Mouse (Mus musculus) heart, embryonic 10.5 days (tissue): ENCODE measurements around the gene Sfxn2. TPM values are rescaled to one million over a fixed set of nuclear protein-coding genes. Genes with fewer than 3 reads are reported as not detected.
A peak's percentile ranks its signal among the peaks of the same experiment; 100 is the strongest.

Source experiments
- DNase-seq: peaks from one replicate; pipeline ENCODE4 v3.0.0-alpha.2; 2017; ENCODE audit warnings: low spot score
- H3K27ac ChIP-seq: fragments of 300-500 bp; sonication (generic); 2 replicates; pipeline ENCODE4 v1.5.1; 2016; ENCODE audit warnings: mild to moderate bottlenecking
- H3K27me3 ChIP-seq: fragments of 300-500 bp; sonication (generic); 2 replicates; pipeline ENCODE4 v1.6.1; 2016; ENCODE audit warnings: mild to moderate bottlenecking; ENCODE audit not compliant: poor library complexity, insufficient read depth, severe bottlenecking
- H3K36me3 ChIP-seq: fragments of 300-500 bp; sonication (generic); 2 replicates; pipeline ENCODE4 v1.6.1; 2016; ENCODE audit warnings: mild to moderate bottlenecking, moderate library complexity
- H3K4me1 ChIP-seq: fragments of 300-500 bp; sonication (generic); 2 replicates; pipeline ENCODE4 v1.6.1; 2016; ENCODE audit warnings: mild to moderate bottlenecking
- H3K4me3 ChIP-seq: fragments of 300-500 bp; sonication (generic); 2 replicates; pipeline ENCODE4 v1.5.1; 2016; ENCODE audit warnings: mild to moderate bottlenecking, moderate library complexity
- H3K9me3 ChIP-seq: fragments of 300-500 bp; sonication (generic); 2 replicates; pipeline ENCODE4 v1.6.1; 2016; ENCODE audit warnings: mild to moderate bottlenecking, moderate library complexity
- WGBS: fragments of 180-500 bp; shearing (Covaris S2); methylation state at CpG from one replicate; pipeline ENCODE4 v1.1.7; 2016; 5-methylcytosine and 5-hydroxymethylcytosine counted together
- polyA plus RNA-seq: library from polyadenylated mRNA; unstranded; fragments of >200 nt; fragmentation: Nextera tagmentation; extraction: Ambion mirVana; gene quantifications from 2 replicates; pipeline ENCODE4 v1.2.1, GENCODE M21; 2016

The Sfxn2 gene
- 14.2 and 14.5 TPM in 2 replicates for polyA plus RNA-seq

DNA sequence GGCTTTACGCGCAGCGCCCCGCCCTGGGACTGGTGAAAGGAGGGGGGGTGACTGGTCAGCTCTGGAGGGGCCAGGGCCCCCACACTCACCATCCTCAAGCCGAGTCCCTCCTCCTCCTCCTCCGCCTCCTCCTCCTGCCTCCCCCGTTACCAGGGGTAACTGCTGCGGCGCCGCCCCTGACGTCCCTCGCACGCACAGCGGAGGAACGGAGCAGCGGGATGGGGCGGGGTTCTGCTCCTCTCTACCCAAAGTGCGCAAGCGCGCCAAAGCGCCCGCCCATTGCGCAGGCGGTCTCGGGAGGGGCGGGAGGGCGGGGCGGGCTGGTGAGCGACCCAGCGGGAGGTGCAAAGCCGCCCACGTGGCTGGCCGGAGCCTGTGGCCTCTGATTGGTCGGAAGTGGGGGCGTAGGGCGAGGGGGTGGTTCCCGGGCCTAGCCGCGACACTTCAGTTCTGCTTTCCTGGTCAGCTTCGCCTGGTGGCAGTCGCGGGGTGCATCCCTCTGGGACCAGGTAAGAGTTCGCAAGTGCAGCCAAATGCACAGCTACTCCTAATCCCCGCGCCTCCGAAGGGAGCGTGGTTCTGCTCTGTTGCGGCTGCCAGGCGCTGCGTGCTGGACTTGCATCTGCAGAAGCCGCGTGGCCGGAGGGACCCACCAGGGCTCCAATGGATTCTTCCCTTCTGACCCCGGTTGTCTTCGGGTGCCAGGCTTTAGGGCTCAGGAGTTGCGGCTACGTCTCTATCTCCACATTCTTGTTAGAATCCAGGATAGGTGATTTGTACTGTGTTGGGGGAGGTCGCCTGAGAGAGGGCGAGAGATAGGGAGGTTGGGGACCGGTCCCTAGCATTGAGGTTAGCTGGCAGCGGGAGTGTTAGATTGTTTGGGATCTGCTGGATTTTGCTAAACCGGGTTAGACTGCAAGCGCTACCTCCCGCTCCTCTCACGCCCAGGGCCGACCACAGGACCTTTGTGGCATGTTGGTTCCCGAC is at the start of gene Sfxn2, which contains the start of gene Arl3:
Gene Sfxn2, plus strand, starts transcription at position 415 of the 987 bp plus-strand sequence.
Gene Arl3, minus strand, starts transcription at position 248 of the 987 bp plus-strand sequence.
- WGBS = under 1% methylated on average over 66 of the region's 67 CpGs
- DNase-seq = peak; percentile 99
- H3K4me1 ChIP-seq = peaks cover 44% of the 10 kb centered on the region

DNA sequence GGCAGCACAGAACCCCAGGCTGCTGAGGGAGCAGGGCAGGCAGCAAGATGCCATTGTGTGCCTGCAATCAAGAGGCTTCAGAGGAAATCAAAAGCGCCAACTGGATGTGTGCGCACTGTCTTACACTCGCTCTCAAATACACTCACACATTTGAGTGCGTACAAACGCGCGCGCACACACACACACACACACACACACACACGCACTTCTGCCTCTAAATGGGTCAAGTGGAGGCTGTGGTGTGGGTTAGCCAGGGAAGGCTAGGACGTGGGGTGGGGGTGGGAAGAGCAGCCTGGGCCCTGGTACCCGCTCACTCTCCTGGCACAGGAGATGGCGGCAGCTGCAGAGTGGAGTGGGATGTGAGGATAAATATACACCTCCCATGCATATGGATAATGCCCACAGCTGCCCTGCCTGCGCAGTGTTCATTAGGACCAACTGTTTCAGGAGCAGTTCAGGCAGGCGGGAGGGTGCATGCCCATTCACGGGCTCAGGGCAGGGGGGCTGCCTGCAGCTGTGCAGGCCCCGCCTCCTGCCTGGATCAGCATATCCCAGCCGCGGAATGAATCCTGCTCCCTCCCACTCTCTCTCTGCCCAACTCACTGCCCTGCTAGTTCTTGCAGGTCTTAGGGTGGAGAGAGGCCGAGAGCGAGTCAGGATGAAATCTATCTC is 49.5 kb upstream of the Sfxn2 start:
- Histone ChIP-seq H3K4me3 (peak overlapping the region; percentile 47), H3K4me1 (peaks cover 90% of the 10 kb centered on the region), H3K27me3 (no peaks in the 10 kb centered on the region), H3K36me3 (no peaks in the 10 kb centered on the region), H3K9me3 (no peaks in the 10 kb centered on the region), H3K27ac (peak overlapping the region; percentile 92)
- WGBS = 7% methylated on average over 20 of the region's 20 CpGs
- peak; percentile 88 for DNase-seq

More for the DNA sequence above, at the start of gene Sfxn2, which contains the start of gene Arl3:
- Histone ChIP-seq H3K27me3 (no peaks in the 10 kb centered on the region), H3K9me3 (no peaks in the 10 kb centered on the region), H3K27ac (peak within 1 kb of the TSS; percentile 90), H3K36me3 (no peaks in the 10 kb centered on the region), H3K4me3 (peak within 1 kb of the TSS; percentile 91)

- Histone ChIP-seq H3K27me3 (no peaks in the 10 kb centered on the region), H3K4me3 (peak overlapping the region; percentile 47), H3K27ac (peak overlapping the region; percentile 92), H3K36me3 (no peaks in the 10 kb centered on the region), H3K4me1 (peaks cover 90% of the 10 kb centered on the region), H3K9me3 (no peaks in the 10 kb centered on the region)
- no peak for DNase-seq
- 3% methylated on average over 6 of the region's 6 CpGs for WGBS
These were observed 49.0 kb upstream of the Sfxn2 start for GRCm38 (mm10) chr19:46524152-46524544.

DNA sequence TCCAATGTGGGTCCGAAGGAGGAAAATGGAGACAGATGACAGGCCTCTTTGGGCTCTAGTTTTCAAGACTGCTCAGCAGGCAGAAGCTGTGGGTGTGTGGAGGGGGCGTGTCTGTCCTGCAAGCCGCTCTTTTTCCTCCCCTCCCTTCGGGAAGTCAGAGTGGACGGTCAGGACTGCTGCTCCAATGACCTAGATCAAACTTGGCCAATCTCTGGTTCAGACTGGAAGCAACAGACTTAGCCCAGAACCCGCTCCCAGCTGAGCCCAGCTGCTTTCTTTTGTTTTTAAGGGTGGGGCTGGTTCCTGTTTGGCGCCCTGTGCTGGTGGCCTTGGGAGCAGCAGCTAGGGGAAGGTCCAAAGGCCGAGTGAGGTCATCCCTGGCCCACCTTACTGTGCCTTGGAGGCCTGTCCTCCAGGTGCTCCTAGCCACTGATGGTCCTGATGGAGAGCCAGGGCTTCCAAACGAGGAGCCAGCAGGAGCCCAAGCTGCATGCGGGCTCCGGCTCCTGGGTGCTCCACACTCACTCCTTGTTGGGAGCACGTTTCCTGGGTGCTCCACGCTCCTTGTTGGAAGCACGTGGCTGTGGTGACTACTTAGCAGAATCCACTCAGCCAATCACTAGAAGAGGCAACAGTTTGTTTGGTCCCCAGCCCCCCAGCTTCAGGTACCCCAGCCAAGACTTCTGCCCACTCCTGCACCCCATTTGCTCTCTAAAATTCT is 48.4 kb upstream of the Sfxn2 start:
- Histone ChIP-seq H3K4me3 (peak overlapping the region; percentile 47), H3K9me3 (no peaks in the 10 kb centered on the region), H3K36me3 (no peaks in the 10 kb centered on the region), H3K4me1 (peaks cover 90% of the 10 kb centered on the region), H3K27me3 (no peaks in the 10 kb centered on the region), H3K27ac (peak overlapping the region; percentile 92)
- WGBS = 22% methylated on average over 14 of the region's 14 CpGs
- DNase-seq = no peak

DNA sequence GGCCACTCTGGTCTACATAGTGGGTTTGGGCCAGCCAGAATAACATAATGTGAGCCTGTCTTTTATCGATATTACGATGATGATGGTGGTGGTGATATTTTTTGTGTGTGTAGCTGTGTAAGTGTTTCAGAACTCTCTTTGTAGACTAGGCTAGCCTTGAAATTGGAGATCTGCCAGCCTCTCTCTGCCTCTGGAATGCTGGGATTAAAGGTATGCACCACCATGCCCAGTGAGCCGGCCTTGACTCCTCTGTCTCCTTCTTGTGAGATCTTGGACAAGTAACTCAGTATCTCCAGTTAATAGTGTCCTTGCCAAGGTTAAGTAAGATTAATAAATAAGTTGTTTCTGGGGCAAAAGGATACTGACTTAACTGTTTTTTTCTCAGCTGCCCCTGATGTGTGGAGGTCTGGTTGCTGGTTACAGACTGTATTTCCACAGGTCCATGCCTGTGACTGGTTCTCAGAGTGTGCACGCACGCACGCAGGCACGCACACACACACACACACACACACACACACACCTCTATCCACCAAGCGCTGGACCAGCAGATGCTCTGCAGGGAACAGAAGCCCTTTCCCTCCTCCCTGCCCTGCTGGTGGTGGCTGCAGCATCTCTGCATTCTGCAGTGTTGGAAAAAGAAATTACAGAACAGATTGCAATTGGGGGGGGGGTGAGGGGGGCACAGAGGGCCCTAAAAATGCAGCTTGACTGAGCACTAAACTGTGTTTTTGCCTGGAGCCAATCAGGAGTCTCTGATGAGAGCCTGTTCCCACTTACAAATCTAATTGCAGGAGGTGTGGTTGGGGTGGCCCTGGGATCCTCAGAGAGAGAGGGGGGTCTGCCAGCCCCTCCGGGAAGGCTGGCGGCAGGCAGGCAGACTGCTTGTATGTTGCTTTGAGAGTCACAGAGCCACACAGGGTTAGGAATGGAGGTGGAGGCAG is 47.2 kb upstream of the Sfxn2 start:
- Histone ChIP-seq H3K36me3 (no peaks in the 10 kb centered on the region), H3K27me3 (no peaks in the 10 kb centered on the region), H3K27ac (peak overlapping the region; percentile 92), H3K4me3 (no peak overlapping the region), H3K4me1 (peaks cover 94% of the 10 kb centered on the region), H3K9me3 (no peaks in the 10 kb centered on the region)
- 57% methylated on average over 10 of the region's 10 CpGs for WGBS
- DNase-seq = no peak

GRCm38 (mm10) chr19:46527632-46528528 is 45.3 kb upstream of the Sfxn2 start:
- Histone ChIP-seq H3K4me1 (peaks cover 97% of the 10 kb centered on the region), H3K4me3 (peak overlapping the region; percentile 49), H3K27ac (peak overlapping the region; percentile 92), H3K36me3 (no peaks in the 10 kb centered on the region), H3K9me3 (no peaks in the 10 kb centered on the region), H3K27me3 (no peaks in the 10 kb centered on the region)
- 11% methylated on average over 17 of the region's 17 CpGs for WGBS
- no peak for DNase-seq

- peaks cover 97% of the 10 kb centered on the region for H3K4me1 ChIP-seq
- no peaks in the 10 kb centered on the region for H3K36me3 ChIP-seq
- no peaks in the 10 kb centered on the region for H3K27me3 ChIP-seq
- peak; percentile 90 for DNase-seq
- H3K4me3 ChIP-seq = peak overlapping the region; percentile 49
- no peaks in the 10 kb centered on the region for H3K9me3 ChIP-seq
- WGBS = 1% methylated on average over 20 of the region's 20 CpGs
- peak overlapping the region; percentile 92 for H3K27ac ChIP-seq
These were observed 44.5 kb upstream of the Sfxn2 start for GRCm38 (mm10) chr19:46528529-46529213.

- H3K27me3 ChIP-seq = no peaks in the 10 kb centered on the region
- no peak for DNase-seq
- H3K4me1 ChIP-seq = peaks cover 94% of the 10 kb centered on the region
- peak overlapping the region; percentile 49 for H3K4me3 ChIP-seq
- 10% methylated on average over 13 of the region's 13 CpGs for WGBS
- H3K36me3 ChIP-seq = no peaks in the 10 kb centered on the region
- H3K9me3 ChIP-seq = no peaks in the 10 kb centered on the region
- H3K27ac ChIP-seq = peak overlapping the region; percentile 92
These were observed 43.3 kb upstream of the Sfxn2 start for GRCm38 (mm10) chr19:46529601-46530448.

GRCm38 (mm10) chr19:46530449-46530990 is 42.6 kb upstream of the Sfxn2 start:
- 8% methylated on average over 8 of the region's 8 CpGs for WGBS
- H3K27ac ChIP-seq = peak overlapping the region; percentile 92
- H3K4me3 ChIP-seq = peak overlapping the region; percentile 49; the same call in 1 of the 2 replicates
- no peak for DNase-seq
- H3K9me3 ChIP-seq = no peaks in the 10 kb centered on the region
- H3K27me3 ChIP-seq = no peaks in the 10 kb centered on the region
- peaks cover 92% of the 10 kb centered on the region for H3K4me1 ChIP-seq
- no peaks in the 10 kb centered on the region for H3K36me3 ChIP-seq
